Mouse (Mus musculus) duodenum, adult 2 months (tissue): ENCODE data around the gene Pla2g16. TPM values are rescaled to one million over a fixed set of nuclear protein-coding genes. Genes with fewer than 3 reads are reported as not detected.

Experiments
- polyA plus RNA-seq: library from polyadenylated mRNA; depleted of rRNA; stranded (reverse); fragments of >200 nt; gene quantifications from 2 replicates; pipeline ENCODE4 v1.2.3, GENCODE M21; 2012; ENCODE audit warnings: low replicate concordance; rRNA removed

Gene Pla2g16
- 8.4 and 10.0 TPM in 2 replicates for polyA plus RNA-seq

GRCm38 (mm10) chr19:7557328-7557822, at the start of gene Pla2g16:
Gene Pla2g16 (plus strand): TSS chr19:7557459.

GRCm38 (mm10) chr19:7606801-7607689, 49.8 kb downstream of the Pla2g16 start, which contains the start of gene Lgals12:
Gene Lgals12 (minus strand): TSS chr19:7607193.

GRCm38 (mm10) chr19:7611942-7612757, 54.9 kb downstream of the Pla2g16 start, which contains the start of gene Hrasls5:
Gene Hrasls5 (plus strand): TSS chr19:7612541.

Other genes starting within 250 kb of the Pla2g16 start
- 199 and 263 TPM in 2 replicates for gene Mark2, start 215.6 kb upstream of the Pla2g16 start, polyA plus RNA-seq
- gene Spindoc, start 174.5 kb upstream of the Pla2g16 start, polyA plus RNA-seq: 12.7 and 14.5 TPM in 2 replicates
- 8.6 and 8.8 TPM in 2 replicates for gene 2700081O15Rik, start 139.8 kb upstream of the Pla2g16 start, polyA plus RNA-seq
- 86.5 and 137 TPM in 2 replicates for gene Rtn3, start 74.2 kb upstream of the Pla2g16 start, polyA plus RNA-seq
- 1.5 and 2.7 TPM in 2 replicates for gene Atl3, start 63.4 kb upstream of the Pla2g16 start, polyA plus RNA-seq
- 1.5 and 4.7 TPM in 2 replicates for gene Lgals12, start 49.7 kb downstream of the Pla2g16 start, polyA plus RNA-seq
- gene Hrasls5, start 55.1 kb downstream of the Pla2g16 start, polyA plus RNA-seq: not detected in 2 replicates
- not detected in 2 replicates for gene Slc22a19, start 153.9 kb downstream of the Pla2g16 start, polyA plus RNA-seq
- gene Slc22a26, start 245.2 kb downstream of the Pla2g16 start, polyA plus RNA-seq: not detected in 2 replicates